Mouse (Mus musculus): ENCODE measurements around the gene Ttll2. TPM values are rescaled to one million over a fixed set of nuclear protein-coding genes. Genes with fewer than 3 reads are reported as not detected.
"Not testable (repeated sequence)": the region's sequence is repeated elsewhere in the genome, so short reads cannot be mapped to it uniquely, and the experiment has no call there.

Ttll2 gene
- polyA plus RNA-seq (2014; fragmentation: Nextera tagmentation; extraction: Ambion mirVana), result not detected in 2 replicates

GRCm38 (mm10) chr17:7352596-7352995, at the start of gene Ttll2:
Gene Ttll2, minus strand, starts transcription at chr17:7352696.
- H3K4me3 ChIP-seq (ENCODE audit: low read depth, low read length); DNase-seq (ENCODE audit: low spot score); ATAC-seq (replicated peaks; ENCODE audit: low FRiP score); H3K9ac ChIP-seq (ENCODE audit: low read depth, low read length); H3K36me3 ChIP-seq (ENCODE audit: control insufficient read depth, insufficient read depth, low read length); H3K27ac ChIP-seq (ENCODE audit: low read depth, low read length); H3K9me3 ChIP-seq (ENCODE audit: control insufficient read depth, low read length); H3K4me1 ChIP-seq (replicated peaks; ENCODE audit: control insufficient read depth, insufficient read depth, low read length); H3K27me3 ChIP-seq (replicated peaks; ENCODE audit: control insufficient read depth, insufficient read depth, low read length); H3K4me2 ChIP-seq: not testable (repeated sequence)
- WGBS, result 43% methylated on average over 1 of the region's 1 CpGs

DNA sequence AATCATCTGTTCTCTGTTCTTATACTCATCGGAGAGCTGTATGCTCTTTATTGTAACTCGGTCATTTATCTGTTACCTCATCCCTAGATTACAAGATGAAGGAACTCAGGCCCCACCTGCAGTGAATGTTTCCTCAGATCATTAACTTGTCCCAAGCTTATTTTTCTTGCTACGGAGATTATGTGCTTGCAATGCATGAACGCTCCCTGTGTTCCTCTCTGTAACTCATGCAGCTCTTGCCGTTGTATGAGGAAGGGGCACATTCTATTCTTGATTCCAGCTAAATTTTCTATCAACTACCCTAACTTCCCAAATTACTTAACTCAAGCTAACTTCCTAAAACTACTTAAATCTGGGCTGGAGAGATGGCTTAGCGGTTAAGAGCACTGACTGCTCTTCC, 47.3 kb upstream of the Ttll2 start:
- not testable (repeated sequence) for H3K27me3 ChIP-seq (replicated peaks; ENCODE audit: control insufficient read depth, insufficient read depth, low read length); DNase-seq (ENCODE audit: low spot score); H3K4me1 ChIP-seq (replicated peaks; ENCODE audit: control insufficient read depth, insufficient read depth, low read length); H3K36me3 ChIP-seq (ENCODE audit: control insufficient read depth, insufficient read depth, low read length); H3K9me3 ChIP-seq (ENCODE audit: control insufficient read depth, low read length); ATAC-seq (replicated peaks; ENCODE audit: low FRiP score); H3K4me2 ChIP-seq; H3K27ac ChIP-seq (ENCODE audit: low read depth, low read length); H3K4me3 ChIP-seq (ENCODE audit: low read depth, low read length); H3K9ac ChIP-seq (ENCODE audit: low read depth, low read length)
- WGBS, result 85% methylated on average over 6 of the region's 6 CpGs

DNA sequence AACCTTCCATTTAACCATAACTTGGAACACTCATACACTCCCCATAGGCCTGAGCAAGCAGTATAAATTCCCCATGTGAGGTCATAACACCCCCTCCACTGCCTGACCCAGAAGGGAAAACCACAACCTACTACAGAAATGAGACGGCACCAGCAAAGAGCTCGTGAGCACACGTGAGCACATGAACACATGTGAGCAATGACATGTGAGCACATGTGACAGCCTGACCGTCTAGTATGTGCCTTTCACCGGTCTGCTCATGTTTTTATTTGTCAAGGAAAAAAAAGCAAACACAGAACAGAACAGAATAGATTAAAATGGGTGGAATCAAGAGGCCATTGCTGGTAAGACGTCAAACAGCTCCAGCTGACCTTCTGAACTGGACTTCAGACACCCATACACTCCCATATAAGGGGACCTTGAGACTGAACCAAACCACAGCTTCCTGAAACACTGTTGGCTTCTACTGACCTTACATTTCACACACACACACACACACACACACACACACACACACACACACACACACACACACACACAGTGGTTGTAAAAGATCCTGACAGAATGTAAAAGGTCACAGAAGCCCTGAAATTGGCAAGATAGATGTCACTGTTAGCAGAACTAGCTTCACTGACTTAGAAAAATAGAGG, 45.8 kb upstream of the Ttll2 start:
- H3K4me3 ChIP-seq (ENCODE audit: low read depth, low read length); H3K9ac ChIP-seq (ENCODE audit: low read depth, low read length); H3K9me3 ChIP-seq (ENCODE audit: control insufficient read depth, low read length); H3K4me2 ChIP-seq; H3K4me1 ChIP-seq (replicated peaks; ENCODE audit: control insufficient read depth, insufficient read depth, low read length); H3K27me3 ChIP-seq (replicated peaks; ENCODE audit: control insufficient read depth, insufficient read depth, low read length); H3K36me3 ChIP-seq (ENCODE audit: control insufficient read depth, insufficient read depth, low read length); ATAC-seq (replicated peaks; ENCODE audit: low FRiP score); DNase-seq (ENCODE audit: low spot score); H3K27ac ChIP-seq (ENCODE audit: low read depth, low read length): not testable (repeated sequence)
- 62% methylated on average over 6 of the region's 6 CpGs for WGBS

DNA sequence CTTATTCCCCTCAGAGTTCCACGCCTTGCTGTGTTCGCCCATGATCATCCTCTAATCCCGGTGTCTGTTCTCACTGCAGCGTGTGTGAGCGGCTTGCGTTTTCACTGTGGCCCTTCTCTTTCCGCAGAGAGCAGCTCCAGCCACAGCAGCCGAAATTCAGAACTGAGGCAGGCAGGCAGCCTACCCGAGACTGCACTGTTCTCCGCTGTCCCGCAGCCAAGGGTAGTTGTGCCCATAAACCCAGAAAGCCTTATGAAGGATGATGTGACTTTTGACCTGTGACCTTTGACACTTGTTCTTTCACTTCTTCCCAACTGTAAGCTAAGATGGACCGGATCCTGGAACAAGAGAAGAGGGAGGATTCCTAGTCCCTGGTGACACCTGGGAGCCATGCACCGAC, 44.6 kb upstream of the Ttll2 start:
- H3K36me3 ChIP-seq (ENCODE audit: control insufficient read depth, insufficient read depth, low read length); H3K27me3 ChIP-seq (replicated peaks; ENCODE audit: control insufficient read depth, insufficient read depth, low read length); H3K27ac ChIP-seq (ENCODE audit: low read depth, low read length); H3K4me3 ChIP-seq (ENCODE audit: low read depth, low read length); DNase-seq (ENCODE audit: low spot score); H3K9me3 ChIP-seq (ENCODE audit: control insufficient read depth, low read length); H3K4me1 ChIP-seq (replicated peaks; ENCODE audit: control insufficient read depth, insufficient read depth, low read length); H3K9ac ChIP-seq (ENCODE audit: low read depth, low read length); H3K4me2 ChIP-seq; ATAC-seq (replicated peaks; ENCODE audit: low FRiP score): not testable (repeated sequence)
- 75% methylated on average over 10 of the region's 13 CpGs for WGBS

- not testable (repeated sequence) for H3K4me1 ChIP-seq (replicated peaks; ENCODE audit: control insufficient read depth, insufficient read depth, low read length); H3K4me2 ChIP-seq; ATAC-seq (replicated peaks; ENCODE audit: low FRiP score); DNase-seq (ENCODE audit: low spot score); H3K4me3 ChIP-seq (ENCODE audit: low read depth, low read length); H3K27me3 ChIP-seq (replicated peaks; ENCODE audit: control insufficient read depth, insufficient read depth, low read length); H3K36me3 ChIP-seq (ENCODE audit: control insufficient read depth, insufficient read depth, low read length); H3K27ac ChIP-seq (ENCODE audit: low read depth, low read length); H3K9me3 ChIP-seq (ENCODE audit: control insufficient read depth, low read length); H3K9ac ChIP-seq (ENCODE audit: low read depth, low read length)
- no CpG with 5 or more reads among the region's 2 CpGs for WGBS
Measured at GRCm38 (mm10) chr17:7396288-7396687, 43.8 kb upstream of the Ttll2 start.

DNA sequence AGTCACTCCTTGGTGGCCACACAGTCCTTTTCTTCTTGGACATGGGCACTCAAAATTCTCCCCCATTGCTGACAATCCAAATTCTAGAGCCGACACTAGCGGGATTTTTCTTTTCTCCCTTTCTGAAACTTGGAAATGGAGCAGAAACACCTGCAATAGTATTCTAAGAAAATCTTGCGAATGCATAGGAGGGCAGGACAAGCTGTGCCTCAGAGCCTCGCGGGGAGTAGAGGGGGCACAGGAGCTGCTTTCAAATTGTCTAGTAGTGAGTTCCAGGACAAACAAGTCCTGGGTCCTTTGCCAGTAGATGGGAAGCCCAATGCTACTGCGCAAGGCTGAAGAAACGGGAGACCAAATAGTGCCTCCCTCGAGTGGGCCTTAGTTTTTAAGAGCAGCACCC, 43.2 kb upstream of the Ttll2 start:
- not testable (repeated sequence) for DNase-seq (ENCODE audit: low spot score); H3K27ac ChIP-seq (ENCODE audit: low read depth, low read length); H3K4me2 ChIP-seq; ATAC-seq (replicated peaks; ENCODE audit: low FRiP score); H3K9ac ChIP-seq (ENCODE audit: low read depth, low read length); H3K4me1 ChIP-seq (replicated peaks; ENCODE audit: control insufficient read depth, insufficient read depth, low read length); H3K36me3 ChIP-seq (ENCODE audit: control insufficient read depth, insufficient read depth, low read length); H3K27me3 ChIP-seq (replicated peaks; ENCODE audit: control insufficient read depth, insufficient read depth, low read length); H3K9me3 ChIP-seq (ENCODE audit: control insufficient read depth, low read length); H3K4me3 ChIP-seq (ENCODE audit: low read depth, low read length)
- WGBS, result 83% methylated on average over 7 of the region's 8 CpGs

DNA sequence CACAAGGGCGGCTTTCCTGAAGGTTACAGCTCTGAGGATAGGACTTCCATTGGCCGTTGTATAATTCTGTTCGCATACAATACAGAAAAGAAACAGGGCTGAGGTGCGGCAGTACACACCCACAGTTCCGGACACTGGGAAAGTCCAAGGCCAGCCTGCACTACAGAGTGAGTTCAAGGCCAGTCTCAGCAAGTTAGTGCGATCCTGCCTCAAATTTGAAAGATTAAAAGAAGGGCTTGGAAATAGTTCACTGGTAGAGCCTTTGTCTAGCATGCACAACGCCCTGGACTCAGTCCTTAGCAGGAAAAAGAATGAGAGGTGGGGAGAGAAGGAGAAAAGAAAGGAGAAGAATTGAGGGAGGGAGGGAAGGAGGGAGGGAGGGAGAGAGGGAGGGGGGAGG, 42.6 kb upstream of the Ttll2 start:
- not testable (repeated sequence) for H3K36me3 ChIP-seq (ENCODE audit: control insufficient read depth, insufficient read depth, low read length); H3K9ac ChIP-seq (ENCODE audit: low read depth, low read length); H3K9me3 ChIP-seq (ENCODE audit: control insufficient read depth, low read length); ATAC-seq (replicated peaks; ENCODE audit: low FRiP score); H3K27me3 ChIP-seq (replicated peaks; ENCODE audit: control insufficient read depth, insufficient read depth, low read length); H3K4me3 ChIP-seq (ENCODE audit: low read depth, low read length); H3K27ac ChIP-seq (ENCODE audit: low read depth, low read length); H3K4me1 ChIP-seq (replicated peaks; ENCODE audit: control insufficient read depth, insufficient read depth, low read length); H3K4me2 ChIP-seq; DNase-seq (ENCODE audit: low spot score)
- 83% methylated on average over 7 of the region's 7 CpGs for WGBS

GRCm38 (mm10) chr17:7389898-7390297, 37.4 kb upstream of the Ttll2 start:
- not testable (repeated sequence) for H3K27ac ChIP-seq (ENCODE audit: low read depth, low read length); H3K36me3 ChIP-seq (ENCODE audit: control insufficient read depth, insufficient read depth, low read length); H3K4me1 ChIP-seq (replicated peaks; ENCODE audit: control insufficient read depth, insufficient read depth, low read length); ATAC-seq (replicated peaks; ENCODE audit: low FRiP score); H3K27me3 ChIP-seq (replicated peaks; ENCODE audit: control insufficient read depth, insufficient read depth, low read length); H3K9ac ChIP-seq (ENCODE audit: low read depth, low read length); H3K4me2 ChIP-seq; H3K9me3 ChIP-seq (ENCODE audit: control insufficient read depth, low read length); DNase-seq (ENCODE audit: low spot score); H3K4me3 ChIP-seq (ENCODE audit: low read depth, low read length)
- WGBS, result 72% methylated on average over 7 of the region's 7 CpGs

DNA sequence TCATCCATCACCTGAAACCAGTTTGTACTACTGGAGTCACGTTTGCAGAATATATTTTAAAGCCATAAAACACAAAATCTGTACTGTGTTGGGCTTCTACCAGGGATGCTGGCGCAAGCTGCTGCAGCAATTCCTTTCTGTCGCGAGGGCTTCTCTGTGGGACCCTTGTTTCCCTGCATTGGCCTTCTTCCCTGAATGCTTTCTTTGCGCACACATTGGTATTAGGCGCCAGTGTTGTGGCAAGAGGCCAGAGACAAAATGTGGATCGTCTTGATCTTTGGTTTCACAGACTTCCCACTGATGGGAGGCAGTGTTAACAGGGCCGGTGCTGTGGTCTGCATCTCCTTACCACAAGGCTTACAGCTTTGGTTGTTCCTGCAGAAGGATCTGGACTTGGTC, 36.5 kb upstream of the Ttll2 start:
- H3K4me3 ChIP-seq (ENCODE audit: low read depth, low read length); H3K36me3 ChIP-seq (ENCODE audit: control insufficient read depth, insufficient read depth, low read length); DNase-seq (ENCODE audit: low spot score); H3K4me2 ChIP-seq; H3K4me1 ChIP-seq (replicated peaks; ENCODE audit: control insufficient read depth, insufficient read depth, low read length); H3K9ac ChIP-seq (ENCODE audit: low read depth, low read length); ATAC-seq (replicated peaks; ENCODE audit: low FRiP score); H3K27me3 ChIP-seq (replicated peaks; ENCODE audit: control insufficient read depth, insufficient read depth, low read length); H3K27ac ChIP-seq (ENCODE audit: low read depth, low read length); H3K9me3 ChIP-seq (ENCODE audit: control insufficient read depth, low read length): not testable (repeated sequence)
- WGBS, result 83% methylated on average over 6 of the region's 8 CpGs

Data from liver, embryonic 11.5 days (tissue).